Comparison of ENCODE assay signal across 10 mouse cellular contexts in genomic region chr2:34570378-34570777, GRCm38 (mm10).
DNase-seq lines count a peak whose midpoint lies in the region; ATAC-seq and TF ChIP-seq lines count a peak whose summit lies in the region.
"Had no signal": no experiment of that assay in that cellular context is flagged by ENCODE, and none has a peak within 500 bp of the region (broad histone marks: within the 10 kb centered on the region; RNA-seq: fewer than 3 reads in every experiment).

No protein-coding gene starts in this region.

- no peaks in the 10 kb centered on the region for H3K27me3 ChIP-seq in forebrain, embryonic 14.5 days (replicated peaks; ENCODE audit: control insufficient read depth, insufficient read depth, low read length)
- peaks cover 70% of the 10 kb centered on the region for H3K27me3 ChIP-seq in midbrain, embryonic 10.5 days (ENCODE audit: low read depth, poor library complexity, severe bottlenecking)

- H3K9ac ChIP-seq in forebrain, embryonic 14.5 days (ENCODE audit: low read length): no peak overlapping the region

- whole genome bisulfite sequencing in forebrain, embryonic 14.5 days: 1% methylated on average over 6 of the region's 6 CpGs
- 5% methylated on average over 6 of the region's 6 CpGs for WGBS in midbrain, embryonic 10.5 days

- TF ChIP-seq CTCF in layer of hippocampus, adult 2 months (conservative IDR thresholded peaks at IDR 0.05): no peak
- TF ChIP-seq CTCF in gastrocnemius, adult 2 months (IDR thresholded peaks at IDR 0.05): no peak

- 0 out of 2 replicates have a peak overlapping the region, but pooled peaks have one; percentile 18 for H3K27ac ChIP-seq in layer of hippocampus, adult 2 months
- H3K27ac ChIP-seq in forebrain, embryonic 14.5 days (ENCODE audit: low read depth, low read length): no peak overlapping the region; the same call in 1 of the 2 replicates
- H3K27ac ChIP-seq in midbrain, embryonic 10.5 days (replicated peaks): peak overlapping the region; percentile 63
- H3K27ac ChIP-seq in gastrocnemius, adult 2 months: no peak overlapping the region

- H3K4me3 ChIP-seq in layer of hippocampus, adult 2 months: no peak overlapping the region
- no peak overlapping the region for H3K4me3 ChIP-seq in forebrain, embryonic 14.5 days (ENCODE audit: low read depth, low read length)
- H3K4me3 ChIP-seq in midbrain, embryonic 10.5 days: no peak overlapping the region
- H3K4me3 ChIP-seq in gastrocnemius, adult 2 months: no peak overlapping the region

- H3K4me1 ChIP-seq in forebrain, embryonic 14.5 days (ENCODE audit: control insufficient read depth, insufficient read depth, low read length): peaks cover 27% of the 10 kb centered on the region
- peaks cover 27% of the 10 kb centered on the region for H3K4me1 ChIP-seq in midbrain, embryonic 10.5 days

- ATAC-seq in forebrain, embryonic 14.5 days: 0 out of 2 replicates have a peak, but pooled peaks have one; percentile 23

- H3K4me2 ChIP-seq in forebrain, embryonic 14.5 days (ENCODE audit: low read length): no peak overlapping the region

- intact Hi-C loops in gastrocnemius, adult 2 months (cut with DNase I): no loop called here

- no peaks in the 10 kb centered on the region for H3K36me3 ChIP-seq in forebrain, embryonic 14.5 days (ENCODE audit: control insufficient read depth, insufficient read depth, low read length)
- no peaks in the 10 kb centered on the region for H3K36me3 ChIP-seq in midbrain, embryonic 10.5 days

- no peaks in the 10 kb centered on the region for H3K9me3 ChIP-seq in forebrain, embryonic 14.5 days (replicated peaks; ENCODE audit: control insufficient read depth, low read length)
- no peaks in the 10 kb centered on the region for H3K9me3 ChIP-seq in midbrain, embryonic 10.5 days (replicated peaks)

- no peak for DNase-seq in layer of hippocampus, adult 2 months (ENCODE audit: low spot score in 2 of 2)
- DNase-seq in layer of hippocampus, adult 18-20 months (ENCODE audit: low spot score in 2 of 2): no peak
- peak; percentile 67 for DNase-seq in forebrain, embryonic 14.5 days (ENCODE audit: low spot score)
- DNase-seq in midbrain, embryonic 10.5 days (ENCODE audit: low spot score): peak; percentile 42
- peak; percentile 13 for DNase-seq in retina, embryonic 14.5 days (ENCODE audit: low spot score)
- DNase-seq in MN1 (ENCODE audit: low spot score): no peak
- DNase-seq in adrenal gland, postnatal 10 days: no peak
- DNase-seq in gastrocnemius, adult 2 months: no peak
- DNase-seq: gastrocnemius, postnatal 36 days; kidney, postnatal 14 days had no signal

Comparison
In these comparisons a context has a peak if more than half of its experiments do, and no peak if none do; other contexts are left out.
1. DNase-seq: peak in forebrain, embryonic 14.5 days (single experiment), midbrain, embryonic 10.5 days (single experiment) and retina, embryonic 14.5 days (single experiment); none in layer of hippocampus, adult 2 months (0 of 2), layer of hippocampus, adult 18-20 months (0 of 2), MN1 (single experiment), adrenal gland, postnatal 10 days (single experiment) and gastrocnemius, adult 2 months (single experiment).
2. H3K27ac ChIP-seq: peak in layer of hippocampus, adult 2 months (single experiment) and midbrain, embryonic 10.5 days (single experiment); none in forebrain, embryonic 14.5 days (single experiment) and gastrocnemius, adult 2 months (single experiment).